Mouse (Mus musculus) liver, embryonic 11.5 days (tissue): ENCODE results near the gene Nrarp. TPM values are rescaled to one million over a fixed set of nuclear protein-coding genes. Genes with fewer than 3 reads are reported as not detected.

Source experiments
- ATAC-seq: fragments of 200-750 bp; cut with Nextera tagmentation; replicated peaks from 2 replicates; pipeline ENCODE4 v1.8.0; 2017; ENCODE audit warnings: moderate number of reproducible peaks, mild to moderate bottlenecking, moderate TSS enrichment, moderate library complexity; ENCODE audit not compliant: low FRiP score
- DNase-seq: peaks from one replicate; pipeline ENCODE4 v3.0.0-alpha.2; 2017; ENCODE audit warnings: low spot score
- H3K27ac ChIP-seq: fragments of 300-500 bp; sonication (generic); 2 replicates; pipeline ENCODE4 v1.5.1; 2014; ENCODE audit warnings: mild to moderate bottlenecking, low read depth, low read length, control low read depth
- H3K27me3 ChIP-seq: fragments of 300-500 bp; sonication (generic); replicated peaks from 2 replicates; pipeline ENCODE4 v1.6.1; 2014; ENCODE audit warnings: low read length, mixed read lengths; ENCODE audit not compliant: control insufficient read depth, insufficient read depth
- H3K36me3 ChIP-seq: fragments of 300-500 bp; sonication (generic); 2 replicates; pipeline ENCODE4 v1.6.1; 2014; ENCODE audit warnings: mild to moderate bottlenecking, low read length, moderate library complexity, mixed read lengths; ENCODE audit not compliant: control insufficient read depth, insufficient read depth
- H3K4me1 ChIP-seq: fragments of 300-500 bp; sonication (generic); replicated peaks from 2 replicates; pipeline ENCODE4 v1.6.1; 2014; ENCODE audit warnings: low read length, mixed read lengths; ENCODE audit not compliant: control insufficient read depth, insufficient read depth
- H3K4me2 ChIP-seq: fragments of 300-500 bp; sonication (generic); 2 replicates; pipeline ENCODE4 v1.6.1; 2014; ENCODE audit warnings: mild to moderate bottlenecking, control low read depth, moderate library complexity
- H3K4me3 ChIP-seq: fragments of 300-500 bp; sonication (generic); 2 replicates; pipeline ENCODE4 v1.5.1; 2014; ENCODE audit warnings: low read depth, low read length, control low read depth
- H3K9ac ChIP-seq: fragments of 300-500 bp; sonication (generic); 2 replicates; pipeline ENCODE4 v1.6.1; 2014; ENCODE audit warnings: low read depth, low read length, control low read depth
- H3K9me3 ChIP-seq: fragments of 300-500 bp; sonication (generic); 2 replicates; pipeline ENCODE4 v1.6.1; 2016; ENCODE audit warnings: low read length, inconsistent platforms, mixed read lengths; ENCODE audit not compliant: control insufficient read depth
- WGBS: fragments of 180-500 bp; shearing (Covaris S2); extraction: QIAGEN DNeasy Blood & Tissue Kit; methylation state at CpG from one replicate; pipeline ENCODE4 v1.1.7; 2014; 5-methylcytosine and 5-hydroxymethylcytosine counted together
- polyA plus RNA-seq: library from polyadenylated mRNA; unstranded; fragments of >200 nt; fragmentation: Nextera tagmentation; extraction: Ambion mirVana; gene quantifications from 2 replicates; pipeline ENCODE4 v1.2.1, GENCODE M21; 2014

The Nrarp gene
- polyA plus RNA-seq, 1 experiment from 2014 or later, result 6.5 TPM

GRCm38 (mm10) chr2:25211121-25211670 is 30.6 kb downstream of the Nrarp start, which contains the start of gene Nelfb:
TSS of gene Nelfb (minus strand) at chr2:25211489.
- H3K36me3 ChIP-seq, result peaks cover 12% of the 10 kb centered on the region
- H3K4me3 ChIP-seq, result peak within 1 kb of the TSS; percentile 89
- H3K9ac ChIP-seq, result peak within 1 kb of the TSS; percentile 88
- ATAC-seq (peak; percentile 96), DNase-seq (peak; percentile 98)
- under 1% methylated on average over 44 of the region's 44 CpGs for WGBS
- peak within 1 kb of the TSS; percentile 65 for H3K27ac ChIP-seq
- H3K4me1 ChIP-seq, result peaks cover 16% of the 10 kb centered on the region
- no peaks in the 10 kb centered on the region for H3K27me3 ChIP-seq
- H3K9me3 ChIP-seq, result no peaks in the 10 kb centered on the region
- peak within 1 kb of the TSS; percentile 76 for H3K4me2 ChIP-seq

- Histone ChIP-seq H3K4me1 (peaks cover 16% of the 10 kb centered on the region), H3K27me3 (no peaks in the 10 kb centered on the region), H3K9ac (no peak overlapping the region), H3K27ac (no peak overlapping the region), H3K9me3 (no peaks in the 10 kb centered on the region), H3K4me3 (no peak overlapping the region), H3K36me3 (peaks cover 6% of the 10 kb centered on the region; the same call in 1 of the 2 replicates), H3K4me2 (no peak overlapping the region)
- no peak for ATAC-seq
- DNase-seq, result no peak
- 59% methylated on average over 23 of the region's 23 CpGs for WGBS
These were observed 32.8 kb downstream of the Nrarp start for GRCm38 (mm10) chr2:25213266-25213865.

GRCm38 (mm10) chr2:25214444-25214843 is 33.9 kb downstream of the Nrarp start, which contains the start of gene Stpg3:
TSS of gene Stpg3 (minus strand) at chr2:25214637.
- peaks cover 13% of the 10 kb centered on the region for H3K4me1 ChIP-seq
- H3K27me3 ChIP-seq, result no peaks in the 10 kb centered on the region
- H3K36me3 ChIP-seq, result 0 out of 2 replicates have a peak, but pooled peaks cover 2% of the 10 kb centered on the region
- no peak within 1 kb of the TSS for H3K4me2 ChIP-seq
- H3K9me3 ChIP-seq, result no peaks in the 10 kb centered on the region
- WGBS, result 76% methylated on average over 3 of the region's 3 CpGs
- no peak for ATAC-seq
- no peak within 1 kb of the TSS for H3K4me3 ChIP-seq
- H3K27ac ChIP-seq, result no peak within 1 kb of the TSS
- H3K9ac ChIP-seq, result no peak within 1 kb of the TSS
- no peak for DNase-seq

GRCm38 (mm10) chr2:25217666-25218065 is 37.1 kb downstream of the Nrarp start:
- WGBS, result 54% methylated on average over 2 of the region's 2 CpGs
- Histone ChIP-seq H3K4me2 (no peak overlapping the region), H3K27me3 (no peaks in the 10 kb centered on the region), H3K4me3 (no peak overlapping the region), H3K36me3 (peaks cover 4% of the 10 kb centered on the region), H3K4me1 (no peaks in the 10 kb centered on the region), H3K27ac (no peak overlapping the region), H3K9me3 (no peaks in the 10 kb centered on the region), H3K9ac (no peak overlapping the region)
- no peak for DNase-seq
- ATAC-seq, result no peak

GRCm38 (mm10) chr2:25218445-25218844 is 37.9 kb downstream of the Nrarp start, which contains the start of gene Fam166a:
TSS of gene Fam166a (plus strand) at chr2:25218745.
- DNase-seq, result no peak
- Histone ChIP-seq H3K4me2 (no peak within 1 kb of the TSS), H3K9ac (no peak within 1 kb of the TSS), H3K4me1 (no peaks in the 10 kb centered on the region; the same call in 1 of the 2 replicates), H3K36me3 (peaks cover 7% of the 10 kb centered on the region), H3K9me3 (no peaks in the 10 kb centered on the region), H3K4me3 (no peak within 1 kb of the TSS), H3K27ac (no peak within 1 kb of the TSS), H3K27me3 (no peaks in the 10 kb centered on the region)
- ATAC-seq, result no peak

- 62% methylated on average over 5 of the region's 5 CpGs for WGBS
- no peak overlapping the region for H3K27ac ChIP-seq
- no peak for ATAC-seq
- H3K4me3 ChIP-seq, result no peak overlapping the region; the same call in 1 of the 2 replicates
- peaks cover 9% of the 10 kb centered on the region for H3K36me3 ChIP-seq
- H3K4me2 ChIP-seq, result no peak overlapping the region
- H3K27me3 ChIP-seq, result no peaks in the 10 kb centered on the region
- no peak overlapping the region for H3K9ac ChIP-seq
- H3K9me3 ChIP-seq, result no peaks in the 10 kb centered on the region
- no peak for DNase-seq
- peaks cover 6% of the 10 kb centered on the region for H3K4me1 ChIP-seq
These were observed 40.8 kb downstream of the Nrarp start for GRCm38 (mm10) chr2:25221331-25221772.

- Histone ChIP-seq H3K4me1 (peaks cover 6% of the 10 kb centered on the region), H3K36me3 (peaks cover 9% of the 10 kb centered on the region), H3K4me3 (peak overlapping the region; percentile 82), H3K9me3 (no peaks in the 10 kb centered on the region), H3K4me2 (peak overlapping the region; percentile 95), H3K27ac (peak overlapping the region; percentile 98), H3K27me3 (no peaks in the 10 kb centered on the region), H3K9ac (peak overlapping the region; percentile 88)
- ATAC-seq (peak; percentile 79), DNase-seq (peak; percentile 85)
- WGBS, result under 1% methylated on average over 53 of the region's 53 CpGs
These were observed 43.3 kb downstream of the Nrarp start for GRCm38 (mm10) chr2:25223681-25224491.

GRCm38 (mm10) chr2:25224492-25224765 is 43.9 kb downstream of the Nrarp start, which contains the start of gene Tubb4b:
TSS of gene Tubb4b (minus strand) at chr2:25224702.
- peak within 1 kb of the TSS; percentile 82 for H3K4me3 ChIP-seq
- peaks cover 9% of the 10 kb centered on the region for H3K36me3 ChIP-seq
- peak within 1 kb of the TSS; percentile 98 for H3K27ac ChIP-seq
- no peaks in the 10 kb centered on the region for H3K9me3 ChIP-seq
- no peak for DNase-seq
- 0% methylated on average over 17 of the region's 17 CpGs for WGBS
- ATAC-seq, result no peak
- peaks cover 6% of the 10 kb centered on the region for H3K4me1 ChIP-seq
- H3K4me2 ChIP-seq, result peak within 1 kb of the TSS; percentile 95
- no peaks in the 10 kb centered on the region for H3K27me3 ChIP-seq
- H3K9ac ChIP-seq, result peak within 1 kb of the TSS; percentile 88
